Mouse (Mus musculus): ENCODE results near the gene Olfr509.
"Not testable (repeated sequence)": the region's sequence is repeated elsewhere in the genome, so short reads cannot be mapped to it uniquely, and the experiment has no call there.

The Olfr509 gene

GRCm38 (mm10) chr7:108610487-108610886, 41.2 kb downstream of the Olfr509 start, which contains the start of gene Olfr506:
Gene Olfr506 (plus strand): TSS chr7:108610787.
- peaks cover 48% of the 10 kb centered on the region for H3K9me3 ChIP-seq (ENCODE audit: low read length)
- TF ChIP-seq NANOG (IDR thresholded peaks at IDR 0.05; ENCODE audit: borderline replicate concordance, low read length) (no peak), CTCF (conservative IDR thresholded peaks at IDR 0.05; ENCODE audit: low read length) (no peak), POU5F1 (IDR thresholded peaks at IDR 0.05; ENCODE audit: borderline replicate concordance, low read length) (no peak)
- H3K4me1 ChIP-seq (replicated peaks; ENCODE audit: low read depth, low read length), result no peaks in the 10 kb centered on the region
- H3K27me3 ChIP-seq (ENCODE audit: insufficient read depth, low read length), result no peaks in the 10 kb centered on the region
- no peak within 1 kb of the TSS for H3K4me3 ChIP-seq (replicated peaks; ENCODE audit: low read length)
- peaks cover 3% of the 10 kb centered on the region for H3K36me3 ChIP-seq (ENCODE audit: insufficient read depth, low read length)

DNA sequence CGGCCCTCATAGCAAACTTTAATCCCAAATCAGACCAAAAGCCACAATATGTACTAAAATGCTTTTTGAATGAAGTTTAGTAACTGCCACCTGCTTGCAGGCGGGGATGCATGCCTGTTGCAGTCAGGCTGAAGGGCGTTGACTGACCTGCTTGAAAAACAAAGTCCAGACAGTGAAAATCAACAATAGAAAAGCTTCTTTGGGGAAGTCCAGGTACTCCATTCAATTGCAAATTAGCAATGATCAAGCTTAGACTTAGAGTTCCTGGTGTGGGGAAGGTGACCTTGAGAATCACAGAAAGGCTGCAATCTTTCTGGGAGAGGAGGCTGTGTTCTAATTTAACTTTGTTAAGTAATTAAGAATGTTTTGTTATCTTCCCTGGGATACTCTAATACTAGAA, 49.8 kb downstream of the Olfr509 start:
- not testable (repeated sequence) for H3K36me3 ChIP-seq (ENCODE audit: insufficient read depth, low read length); H3K4me1 ChIP-seq (replicated peaks; ENCODE audit: low read depth, low read length); H3K27me3 ChIP-seq (ENCODE audit: insufficient read depth, low read length); H3K4me3 ChIP-seq (replicated peaks; ENCODE audit: low read length)
- peak; percentile 25; the same call in 1 of the 2 replicates for TF ChIP-seq NANOG (IDR thresholded peaks at IDR 0.05; ENCODE audit: borderline replicate concordance, low read length)
- peaks cover 71% of the 10 kb centered on the region for H3K9me3 ChIP-seq (ENCODE audit: low read length)
